Mouse (Mus musculus): Measurements from ENCODE around the gene Mogat2.

Gene Mogat2

GRCm38 (mm10) chr7:99235657-99236056 is 2.8 kb downstream of the Mogat2 start:
- no peak for DNase-seq (ENCODE audit: low read depth, low spot score)

GRCm38 (mm10) chr7:99234916-99235315 is 3.5 kb downstream of the Mogat2 start:
- no peak for DNase-seq (ENCODE audit: low read depth, low spot score)

- DNase-seq (ENCODE audit: low read depth, low spot score) = no peak
These were observed 5.8 kb downstream of the Mogat2 start for GRCm38 (mm10) chr7:99232571-99232970.

DNA sequence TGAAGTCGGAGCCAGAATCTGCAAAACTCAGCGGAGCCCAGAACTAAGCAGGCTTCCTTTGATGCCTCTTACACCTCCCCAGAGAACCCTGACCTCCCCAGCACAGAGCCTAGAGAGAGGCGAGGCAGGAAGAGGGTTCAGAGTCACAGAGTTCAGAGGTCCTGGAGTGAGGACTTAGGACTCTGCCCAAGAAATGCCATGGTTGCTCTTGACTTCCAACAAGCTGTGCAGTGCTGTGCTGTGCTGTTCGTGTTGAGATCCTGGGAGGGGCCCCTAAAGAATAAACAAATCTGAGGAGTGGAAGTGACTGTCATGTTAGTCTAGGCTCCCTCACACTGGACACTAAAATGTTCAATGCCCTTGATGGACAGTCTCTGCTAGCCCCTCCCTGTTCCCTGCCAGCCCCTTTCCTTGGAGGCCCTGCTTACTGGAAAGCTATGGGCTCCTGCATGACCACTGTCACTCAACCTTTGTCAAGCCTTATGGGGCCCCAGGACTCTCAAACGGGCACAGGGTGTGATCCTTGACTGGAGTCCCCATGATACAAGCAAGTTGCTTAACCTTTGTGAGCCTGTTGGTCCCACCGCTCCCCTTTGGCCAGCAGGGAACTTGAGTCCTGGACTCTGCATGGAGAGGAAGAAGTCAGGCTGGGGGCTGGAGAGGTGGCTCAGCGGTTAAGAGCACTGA is 8.2 kb downstream of the Mogat2 start:
- no peak for DNase-seq (ENCODE audit: low read depth, low spot score)

DNA sequence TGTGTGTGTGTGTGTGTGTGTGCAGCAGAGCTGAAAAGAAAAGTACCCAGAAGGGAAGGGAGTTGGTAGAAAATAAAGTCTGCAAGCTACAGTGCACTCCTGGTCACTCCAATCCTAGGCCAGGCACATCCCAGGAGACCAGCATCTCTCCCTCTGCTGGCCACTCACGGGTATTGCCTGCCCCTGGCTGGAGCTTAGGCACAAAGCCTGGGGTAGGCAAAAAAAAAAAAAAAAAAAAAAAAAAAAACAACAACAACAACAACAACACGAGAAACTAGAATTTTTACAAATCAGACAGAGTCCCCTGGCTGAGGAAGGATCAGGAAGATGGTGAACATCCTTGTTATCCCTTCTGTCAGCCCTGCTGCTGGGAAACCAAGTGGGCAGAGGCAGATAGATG is 9.0 kb downstream of the Mogat2 start:
- peak; percentile 16 for DNase-seq (ENCODE audit: low read depth, low spot score)

GRCm38 (mm10) chr7:99228825-99229224 is 9.6 kb downstream of the Mogat2 start:
- DNase-seq (ENCODE audit: low read depth, low spot score) = no peak

DNA sequence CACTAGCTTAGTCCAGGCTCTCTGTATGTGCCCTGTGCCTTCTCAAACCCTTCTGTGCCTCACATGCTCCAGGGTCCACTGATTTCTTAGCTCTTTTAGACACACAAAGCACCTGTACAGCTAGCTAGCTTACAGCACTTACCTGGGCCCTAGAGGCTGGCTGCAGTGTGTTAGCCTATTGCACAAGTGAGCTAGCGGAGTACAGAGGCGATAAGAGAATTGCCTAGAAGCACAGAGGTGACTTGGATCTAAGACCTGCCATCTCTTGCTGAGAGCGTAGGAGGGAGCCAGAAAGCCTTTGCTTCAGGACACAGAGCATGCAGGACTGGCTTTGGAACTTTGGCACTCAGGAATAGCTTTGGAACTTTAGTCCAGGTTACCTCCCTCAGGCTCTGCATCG is 11.2 kb downstream of the Mogat2 start:
- no peak for DNase-seq (ENCODE audit: low read depth, low spot score)

- no peak for DNase-seq (ENCODE audit: low read depth, low spot score)
These were observed 11.8 kb downstream of the Mogat2 start for GRCm38 (mm10) chr7:99226662-99227061.

DNA sequence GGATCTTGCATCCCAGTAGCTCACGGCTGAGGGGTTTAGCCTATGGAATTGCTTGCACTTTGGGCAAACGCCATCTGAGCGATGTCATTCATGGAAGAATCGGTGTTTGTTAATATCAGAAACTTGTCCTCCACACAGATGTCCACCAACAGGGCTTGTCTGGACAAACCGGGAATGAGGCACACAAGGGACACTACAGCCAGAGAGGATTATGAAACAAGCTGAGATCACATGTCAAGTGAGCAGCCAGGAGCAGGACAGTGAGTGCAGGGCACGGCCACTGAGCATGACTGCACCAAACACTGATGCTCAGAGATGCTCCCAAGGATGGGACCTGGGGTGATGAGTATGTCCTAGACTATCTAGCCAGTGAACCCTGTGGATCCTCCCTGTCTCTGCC is 13.0 kb downstream of the Mogat2 start:
- DNase-seq (ENCODE audit: low read depth, low spot score) = no peak

DNA sequence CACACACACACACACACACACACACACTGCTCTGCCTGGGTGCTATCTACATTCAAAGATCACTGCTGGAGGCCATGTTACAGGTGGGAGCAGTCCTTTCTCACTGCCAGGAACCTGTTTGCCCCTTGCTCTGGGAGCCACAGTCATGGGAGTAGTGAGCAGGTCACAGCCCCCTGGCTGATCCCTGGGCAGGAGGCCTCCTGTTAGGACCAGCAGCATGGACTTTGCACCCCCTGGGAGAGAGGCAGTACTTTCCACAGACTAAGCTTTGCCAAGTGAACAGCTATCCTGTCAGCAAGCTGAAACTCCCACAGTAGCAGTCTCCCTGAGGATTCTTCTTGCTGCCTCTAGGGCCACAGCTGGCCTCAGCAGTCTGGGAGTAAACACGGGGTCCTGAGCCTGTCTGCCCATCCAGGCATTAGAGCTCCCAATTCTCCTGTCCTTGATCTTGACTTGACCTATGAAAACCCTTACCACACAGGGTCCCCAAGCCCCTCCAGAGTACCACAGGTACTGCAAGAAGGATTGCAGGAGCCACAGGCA is 13.7 kb downstream of the Mogat2 start:
- no peak for DNase-seq (ENCODE audit: low read depth, low spot score)

DNA sequence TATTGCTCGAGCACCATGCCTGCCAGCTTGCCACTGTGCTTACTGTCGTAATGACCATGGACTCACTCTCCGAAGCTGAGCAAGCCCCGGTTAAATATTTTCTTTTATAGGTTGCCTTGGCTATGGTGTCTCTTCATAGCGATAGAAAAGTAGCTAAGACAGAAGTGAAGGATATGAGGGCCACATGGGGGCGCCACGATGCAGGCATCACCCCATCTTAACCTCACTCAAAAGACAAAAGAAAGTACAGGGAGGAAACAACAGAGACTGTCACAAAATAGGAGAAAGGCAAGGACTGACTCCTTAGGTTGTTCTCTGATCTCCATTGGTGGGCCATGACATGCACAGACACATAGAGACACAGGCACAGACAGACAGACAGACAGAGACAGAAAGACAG is 14.2 kb downstream of the Mogat2 start:
- DNase-seq (ENCODE audit: low read depth, low spot score) = no peak

DNA sequence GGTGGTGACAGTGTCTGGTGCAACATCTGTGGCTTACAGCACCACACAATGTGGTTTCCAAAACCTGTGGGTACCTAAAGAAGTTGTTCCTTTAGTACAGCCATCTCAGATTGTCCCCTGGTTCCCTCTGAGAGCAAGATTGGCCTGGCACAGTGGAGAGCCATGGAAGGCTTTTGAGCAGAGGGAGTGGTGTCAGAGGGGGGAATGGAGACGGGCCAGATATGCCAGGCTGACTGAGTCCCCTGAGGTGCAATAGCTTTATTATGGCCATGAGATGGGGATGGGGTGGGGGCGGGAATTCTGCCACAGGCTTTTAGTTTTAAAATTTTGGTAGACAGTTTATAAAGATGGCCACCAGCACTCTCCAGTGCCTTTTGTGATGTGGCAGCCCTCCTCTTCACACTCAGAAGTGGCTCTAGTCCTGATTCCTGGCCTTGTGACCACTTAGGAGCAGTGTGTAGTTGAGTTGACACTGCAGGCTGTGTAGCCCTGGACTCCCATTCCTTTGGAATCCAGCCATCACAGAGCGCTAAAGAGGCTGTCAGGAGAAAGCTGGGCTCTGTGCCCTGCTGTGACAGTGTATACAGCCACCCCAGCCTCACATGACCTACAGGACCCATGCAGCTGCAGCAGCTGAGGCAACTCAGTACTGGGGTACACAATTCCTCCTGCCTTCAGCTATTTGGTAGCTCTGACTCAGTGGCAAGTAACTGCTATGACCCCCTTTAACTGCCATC is 20.9 kb downstream of the Mogat2 start:
- DNase-seq (ENCODE audit: low read depth, low spot score) = no peak

- DNase-seq (ENCODE audit: low read depth, low spot score) = no peak
These were observed 23.0 kb downstream of the Mogat2 start for GRCm38 (mm10) chr7:99215347-99215855.

GRCm38 (mm10) chr7:99214621-99215185 is 23.7 kb downstream of the Mogat2 start:
- no peak for DNase-seq (ENCODE audit: low read depth, low spot score)

DNA sequence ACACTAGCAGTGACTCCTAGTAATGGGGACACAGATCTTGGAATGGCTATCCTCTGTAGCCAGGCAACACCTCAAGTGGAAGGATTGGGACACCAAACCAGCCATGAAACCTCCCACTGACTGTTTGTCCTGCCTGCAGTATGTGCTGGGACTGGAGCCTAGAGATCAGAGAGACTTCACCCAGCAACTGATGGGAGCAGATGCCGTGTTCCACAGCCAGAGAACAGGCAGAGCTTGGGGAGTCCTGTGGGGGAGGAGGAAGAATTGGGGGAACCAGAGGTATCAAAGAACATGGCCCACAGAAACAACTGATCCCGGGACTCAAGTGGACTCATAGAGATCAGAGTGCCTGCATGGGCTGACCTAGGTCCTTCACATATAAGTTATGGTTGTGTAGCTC is 24.7 kb downstream of the Mogat2 start:
- DNase-seq (ENCODE audit: low read depth, low spot score) = no peak

DNA sequence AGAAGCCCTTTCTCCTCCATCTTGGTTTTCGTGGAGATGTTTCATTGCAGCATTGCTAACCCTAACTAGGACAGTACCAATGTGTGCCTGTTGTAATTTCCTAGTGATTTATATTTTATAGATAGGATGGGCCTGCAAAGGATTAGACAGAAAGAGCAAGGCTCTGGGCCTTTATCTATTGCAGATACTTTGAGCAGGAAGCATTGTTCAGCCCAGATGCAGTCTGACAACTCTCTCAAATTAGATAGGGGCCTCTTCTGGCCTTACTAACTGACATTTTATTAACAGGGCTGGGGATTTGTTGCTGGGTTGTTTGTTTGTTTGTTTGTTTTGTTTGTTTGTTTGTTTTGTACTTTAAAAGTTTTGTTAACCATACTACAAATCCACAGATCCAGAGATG is 25.4 kb downstream of the Mogat2 start:
- no peak for DNase-seq (ENCODE audit: low read depth, low spot score)

GRCm38 (mm10) chr7:99208704-99209103 is 29.7 kb downstream of the Mogat2 start:
- no peak for DNase-seq (ENCODE audit: low read depth, low spot score)

DNA sequence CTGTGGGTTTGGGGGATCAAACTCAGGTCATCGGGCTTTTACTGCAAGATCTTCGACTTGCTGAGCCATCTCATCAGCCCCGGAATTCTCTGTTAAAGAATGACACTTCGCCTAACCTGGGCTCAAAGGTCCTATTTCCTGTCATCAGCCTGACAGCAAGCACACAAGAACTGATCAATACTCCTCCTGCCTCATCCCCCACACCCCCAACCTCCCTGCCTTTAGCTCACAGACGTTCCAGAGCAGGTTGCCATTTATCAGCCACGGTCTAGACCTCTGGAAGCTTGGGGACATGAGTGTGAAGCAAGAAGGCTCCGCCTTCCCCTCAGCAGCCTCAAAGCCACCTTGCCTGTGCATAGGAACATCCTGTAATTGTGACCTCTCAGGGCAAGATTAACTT is 32.1 kb downstream of the Mogat2 start:
- DNase-seq (ENCODE audit: low read depth, low spot score) = no peak

GRCm38 (mm10) chr7:99202163-99202562 is 36.3 kb downstream of the Mogat2 start:
- DNase-seq (ENCODE audit: low read depth, low spot score) = no peak

GRCm38 (mm10) chr7:99200290-99200689 is 38.1 kb downstream of the Mogat2 start:
- no peak for DNase-seq (ENCODE audit: low read depth, low spot score)

DNA sequence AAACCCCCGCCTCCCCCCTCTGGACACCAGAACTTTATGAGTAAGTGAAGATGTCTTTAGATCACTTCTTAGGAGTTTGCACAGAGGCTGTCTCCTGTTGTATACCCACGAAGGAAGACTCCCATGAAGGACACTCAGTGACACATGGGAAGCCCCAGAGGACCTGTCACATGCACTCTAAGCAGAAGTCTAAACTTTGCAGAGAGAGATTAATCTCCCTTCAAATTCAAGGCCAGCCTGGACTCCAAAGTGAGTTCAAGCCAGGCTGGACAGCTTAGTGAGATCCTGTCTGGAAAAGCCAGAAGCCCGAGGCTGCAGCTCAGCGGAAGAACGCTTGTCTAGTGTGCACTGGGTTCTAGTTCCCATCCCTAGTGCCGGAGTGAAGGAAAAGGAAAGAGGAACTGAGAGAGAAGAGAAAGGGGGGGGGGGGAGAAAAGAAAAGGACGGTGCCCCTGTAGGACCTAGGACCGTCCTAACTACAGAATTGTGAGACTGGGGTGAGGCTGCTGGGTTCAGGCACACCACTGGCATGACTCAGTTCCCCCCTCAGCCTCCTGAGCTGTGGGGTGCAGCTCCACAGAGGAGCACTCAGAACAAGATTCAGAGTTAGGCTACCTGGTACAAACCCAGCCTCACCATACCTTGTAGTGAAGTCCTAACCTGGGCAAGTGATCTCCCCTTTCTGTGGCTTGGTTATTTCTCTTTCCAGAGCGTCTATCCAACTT is 38.8 kb downstream of the Mogat2 start:
- DNase-seq (ENCODE audit: low read depth, low spot score) = no peak

DNA sequence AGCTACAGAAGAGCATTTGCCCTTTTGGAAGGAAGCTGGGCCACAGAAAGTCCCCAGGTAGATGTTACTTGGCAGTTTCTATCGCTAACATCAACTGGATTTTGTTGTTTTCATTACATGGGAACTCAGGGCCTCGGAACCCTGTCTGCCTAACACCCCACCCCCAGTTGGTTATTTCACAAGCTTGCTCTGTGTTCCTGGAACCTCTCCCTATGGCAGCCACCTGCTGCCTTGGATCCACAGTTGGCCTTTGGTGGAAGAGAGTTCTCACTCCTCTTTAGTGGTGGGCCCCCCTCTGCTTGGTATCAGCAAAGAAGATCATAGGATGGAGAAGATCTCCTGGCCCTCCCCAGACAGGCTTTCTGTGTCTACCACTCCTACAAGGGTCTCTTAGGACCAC is 39.6 kb downstream of the Mogat2 start:
- DNase-seq (ENCODE audit: low read depth, low spot score) = no peak

All from retina, adult 2 months (tissue).